Mouse (Mus musculus) liver, embryonic 14.5 days (tissue): ENCODE results near the gene Emc6.

Source experiments
- CTCF ChIP-seq: IDR thresholded peaks from 2 replicates; pipeline ENCODE4 v1.5.1; 2016; ENCODE audit warnings: antibody characterized with exemption, low read depth, control low read depth
- EP300 ChIP-seq: IDR thresholded peaks from 2 replicates; pipeline ENCODE4 v1.6.1; 2016; ENCODE audit warnings: antibody characterized with exemption, low read depth

DNA sequence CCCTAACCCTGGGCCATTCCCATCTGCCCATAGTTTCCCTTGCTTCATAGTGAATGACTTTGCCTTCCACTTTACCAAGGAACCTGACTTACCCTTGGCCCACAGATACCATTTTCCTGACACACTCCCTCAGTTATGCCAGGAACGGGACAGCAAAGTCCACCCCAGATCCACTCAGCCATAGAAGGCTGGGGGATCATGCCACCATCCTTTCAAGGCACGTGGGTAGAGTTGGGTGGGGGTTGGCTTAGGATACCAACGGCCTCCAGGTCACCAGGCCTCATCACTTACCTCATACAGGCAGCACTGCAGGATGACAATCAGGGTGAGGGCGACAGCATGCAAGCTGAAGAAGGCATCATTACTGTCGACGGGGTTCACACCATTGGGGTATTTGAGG lies 10.4 kb upstream of the Emc6 start:
- TF ChIP-seq CTCF (no peak), EP300 (no peak)
